ENCODE assay signal across 15 mouse cellular contexts in genomic region chr16:28999641-29000040, GRCm38 (mm10).
DNase-seq lines count a peak whose midpoint lies in the region; ATAC-seq and TF ChIP-seq lines count a peak whose summit lies in the region.
"Had no signal": no experiment of that assay in that cellular context is flagged by ENCODE, and none has a peak within 500 bp of the region (broad histone marks: within the 10 kb centered on the region; RNA-seq: fewer than 3 reads in every experiment).

No protein-coding gene starts in this region.

- no peak for TF ChIP-seq CTCF in kidney, adult 2 months (conservative IDR thresholded peaks at IDR 0.05; ENCODE audit: insufficient read depth, insufficient read length, low read depth, low read length)

- no peaks in the 10 kb centered on the region for H3K27me3 ChIP-seq in kidney, adult 2 months (replicated peaks; ENCODE audit: control insufficient read depth, insufficient read depth, low read length)
- no peaks in the 10 kb centered on the region for H3K27me3 ChIP-seq in kidney, embryonic 14.5 days (ENCODE audit: control insufficient read depth, insufficient read depth, low read length)
- no peaks in the 10 kb centered on the region for H3K27me3 ChIP-seq in intestine, embryonic 16.5 days (replicated peaks; ENCODE audit: control insufficient read depth, insufficient read depth, low read length)
- H3K27me3 ChIP-seq: forebrain, embryonic 15.5 days; heart, embryonic 15.5 days had no signal

- H3K36me3 ChIP-seq in kidney, adult 2 months (ENCODE audit: control insufficient read depth, insufficient read depth, low read length) = no peaks in the 10 kb centered on the region
- no peaks in the 10 kb centered on the region for H3K36me3 ChIP-seq in kidney, embryonic 14.5 days (ENCODE audit: control insufficient read depth, insufficient read depth, low read length)
- no peaks in the 10 kb centered on the region for H3K36me3 ChIP-seq in intestine, embryonic 16.5 days (ENCODE audit: control insufficient read depth, insufficient read depth, low read length)
- H3K36me3 ChIP-seq: forebrain, embryonic 15.5 days; heart, embryonic 15.5 days had no signal

- no peak for ATAC-seq in kidney, embryonic 14.5 days (ENCODE audit: low FRiP score, low TSS enrichment)
- no peak for ATAC-seq in intestine, embryonic 16.5 days
- ATAC-seq: forebrain, embryonic 15.5 days had no signal

- no peak overlapping the region for H3K27ac ChIP-seq in kidney, adult 2 months (ENCODE audit: insufficient read depth, low read depth, low read length)
- H3K27ac ChIP-seq in kidney, embryonic 14.5 days (ENCODE audit: low read depth, low read length) = no peak overlapping the region
- H3K27ac ChIP-seq in intestine, embryonic 16.5 days (ENCODE audit: low read length) = no peak overlapping the region
- H3K27ac ChIP-seq: forebrain, embryonic 15.5 days; heart, embryonic 15.5 days; macrophage had no signal

- H3K4me1 ChIP-seq in kidney, adult 2 months (ENCODE audit: control insufficient read depth, insufficient read depth, low read length) = peaks cover 2% of the 10 kb centered on the region; the same call in 1 of the 2 replicates
- H3K4me1 ChIP-seq in kidney, embryonic 14.5 days (ENCODE audit: control insufficient read depth, insufficient read depth, low read length) = no peaks in the 10 kb centered on the region
- no peaks in the 10 kb centered on the region for H3K4me1 ChIP-seq in intestine, embryonic 16.5 days (ENCODE audit: control insufficient read depth, insufficient read depth, low read length)

- no peak overlapping the region for H3K9ac ChIP-seq in kidney, embryonic 14.5 days (ENCODE audit: low read depth, low read length)
- no peak overlapping the region for H3K9ac ChIP-seq in intestine, embryonic 16.5 days (ENCODE audit: low read depth, low read length)
- H3K9ac ChIP-seq: forebrain, embryonic 15.5 days; heart, embryonic 15.5 days had no signal

- no peak overlapping the region for H3K4me3 ChIP-seq in kidney, adult 2 months (ENCODE audit: insufficient read depth, low read depth, low read length)
- H3K4me3 ChIP-seq in kidney, embryonic 14.5 days (ENCODE audit: low read length) = no peak overlapping the region
- no peak overlapping the region for H3K4me3 ChIP-seq in intestine, embryonic 16.5 days (ENCODE audit: low read length)
- H3K4me3 ChIP-seq: forebrain, embryonic 15.5 days; heart, embryonic 15.5 days had no signal

- intact Hi-C loops in heart, postnatal 25 days (cut with DNase I) = no loop called here

- H3K9me3 ChIP-seq in kidney, embryonic 14.5 days (ENCODE audit: control insufficient read depth, low read length) = no peaks in the 10 kb centered on the region
- no peaks in the 10 kb centered on the region for H3K9me3 ChIP-seq in intestine, embryonic 16.5 days (ENCODE audit: control insufficient read depth, low read length)
- H3K9me3 ChIP-seq: forebrain, embryonic 15.5 days; heart, embryonic 15.5 days had no signal

- 80% methylated on average over 4 of the region's 4 CpGs for WGBS in kidney, adult 2 months
- WGBS in kidney, embryonic 14.5 days = 88% methylated on average over 4 of the region's 4 CpGs
- WGBS in intestine, embryonic 16.5 days = 79% methylated on average over 4 of the region's 4 CpGs

- no peak overlapping the region for H3K4me2 ChIP-seq in kidney, embryonic 14.5 days (replicated peaks; ENCODE audit: low read depth, low read length)
- no peak overlapping the region for H3K4me2 ChIP-seq in intestine, embryonic 16.5 days (ENCODE audit: low read depth, low read length)
- H3K4me2 ChIP-seq: forebrain, embryonic 15.5 days; heart, embryonic 15.5 days had no signal

- peak; percentile 12 for DNase-seq in kidney, adult 2 months
- DNase-seq in cerebellum, adult 11-12 months = peak; percentile 71
- DNase-seq in cerebellum, postnatal 25 days = peak; percentile 61 to 65
- DNase-seq in heart, postnatal 25 days (ENCODE audit: low spot score) = peak; percentile 15
- DNase-seq in testis, postnatal 10 days (ENCODE audit: low spot score) = no peak
- DNase-seq: adrenal gland, adult 2 months; kidney, postnatal 10 days; lung, adult 18-20 months; midbrain, embryonic 14.5 days; right cerebral cortex, adult 18-20 months had no signal

- no peak for TF ChIP-seq POLR2A in kidney, adult 2 months (IDR thresholded peaks at IDR 0.05; ENCODE audit: low read depth, low read length)
